Mouse (Mus musculus): ENCODE measurements around the gene Astl. TPM values are rescaled to one million over a fixed set of nuclear protein-coding genes. Genes with fewer than 3 reads are reported as not detected.

Astl gene
- polyA plus RNA-seq, 1 experiment, result 0.20 TPM

DNA sequence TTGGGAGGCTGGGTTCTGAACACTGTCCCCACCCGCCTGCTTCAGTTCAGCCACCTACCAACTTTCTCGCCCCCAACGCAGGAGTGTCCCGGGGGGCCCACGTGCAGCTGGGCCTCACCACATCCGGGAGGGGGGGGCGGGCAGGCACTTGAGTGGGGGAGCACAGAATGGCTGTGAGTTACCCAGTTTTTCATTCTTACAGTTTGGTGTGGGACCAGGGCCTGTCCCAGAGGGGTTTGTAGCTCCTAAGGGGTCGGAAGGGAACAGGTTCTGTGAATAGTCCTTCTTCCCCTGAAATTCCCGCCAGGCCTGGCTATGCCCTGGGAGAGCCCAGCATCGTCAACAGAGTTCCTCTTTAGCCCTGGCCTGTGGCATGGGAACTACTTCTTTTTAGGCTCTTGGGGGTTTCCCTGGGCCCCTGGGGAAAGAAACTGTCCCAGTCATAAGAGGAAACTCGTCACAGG is 3.3 kb upstream of the Astl start:
- 3% methylated on average over 11 of the region's 11 CpGs for WGBS
- Histone ChIP-seq H3K4me3 (ENCODE audit: control insufficient read depth, insufficient read depth, low read length) (peak overlapping the region; percentile 25), H3K27ac (ENCODE audit: control insufficient read depth, insufficient read depth, low read length) (peak overlapping the region; percentile 97), H3K27me3 (ENCODE audit: control insufficient read depth, insufficient read depth, low read length) (no peaks in the 10 kb centered on the region), H3K36me3 (ENCODE audit: control insufficient read depth, insufficient read depth, low read length) (peaks cover 15% of the 10 kb centered on the region; the same call in 1 of the 2 replicates), H3K4me1 (replicated peaks; ENCODE audit: control insufficient read depth, insufficient read depth, low read length) (peaks cover 49% of the 10 kb centered on the region)
- TF ChIP-seq CTCF (IDR thresholded peaks at IDR 0.05; ENCODE audit: borderline replicate concordance, control insufficient read depth, extremely low read depth, insufficient read depth, low read length, poor library complexity), result 0 out of 2 replicates have a peak, but pooled peaks have one; percentile 49
- TF ChIP-seq POLR2A (IDR thresholded peaks at IDR 0.05; ENCODE audit: control insufficient read depth, extremely low read depth, insufficient read depth, low read length, poor library complexity), result 0 out of 2 replicates have a peak, but pooled peaks have one; percentile 19
- DNase-seq, result peak; percentile 90

DNA sequence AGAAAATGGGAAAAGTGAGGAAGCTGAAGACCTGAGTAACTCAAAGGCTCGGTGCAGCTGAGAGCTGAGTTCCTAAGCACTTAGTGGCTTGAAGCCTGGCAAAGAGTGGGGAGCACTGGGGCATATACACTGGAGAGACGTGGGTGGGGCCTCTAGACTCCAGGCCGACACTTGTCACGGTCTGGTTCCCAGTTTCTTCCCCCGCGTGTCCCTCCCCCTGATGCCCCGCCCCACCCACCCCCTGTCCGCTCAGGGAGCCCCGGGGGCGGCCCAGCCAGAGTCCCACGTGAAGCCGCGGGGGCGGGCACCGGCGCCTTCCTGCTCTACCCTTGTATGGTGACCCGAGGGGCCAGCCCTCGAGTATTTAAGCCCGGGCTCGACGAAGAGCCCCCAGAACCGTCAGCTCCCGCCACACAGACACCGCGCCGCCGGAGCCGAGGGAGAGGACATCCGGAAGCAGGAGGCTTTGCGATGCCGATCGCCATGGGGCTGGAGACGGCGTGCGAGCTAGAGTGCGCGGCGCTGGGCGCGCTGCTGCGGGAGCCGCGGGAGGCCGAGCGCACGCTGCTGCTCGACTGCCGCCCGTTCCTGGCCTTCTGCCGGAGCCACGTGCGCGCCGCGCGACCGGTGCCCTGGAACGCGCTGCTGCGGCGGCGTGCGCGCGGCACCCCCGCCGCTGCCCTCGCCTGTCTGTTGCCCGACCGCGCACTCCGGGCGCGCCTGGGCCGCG is 2.5 kb upstream of the Astl start, which contains the start of gene Dusp2:
Dusp2 (plus strand) TSS at position 393 of the 730 bp plus-strand sequence.
- H3K27ac ChIP-seq (ENCODE audit: control insufficient read depth, insufficient read depth, low read length), result peak within 1 kb of the TSS; percentile 97
- peak; percentile 95 for DNase-seq
- peaks cover 15% of the 10 kb centered on the region; the same call in 1 of the 2 replicates for H3K36me3 ChIP-seq (ENCODE audit: control insufficient read depth, insufficient read depth, low read length)
- under 1% methylated on average over 75 of the region's 76 CpGs for WGBS
- TF ChIP-seq CTCF (IDR thresholded peaks at IDR 0.05; ENCODE audit: borderline replicate concordance, control insufficient read depth, extremely low read depth, insufficient read depth, low read length, poor library complexity) (peak; percentile 49; the same call in 1 of the 2 replicates), POLR2A (IDR thresholded peaks at IDR 0.05; ENCODE audit: control insufficient read depth, extremely low read depth, insufficient read depth, low read length, poor library complexity) (peak; percentile 99)
- peaks cover 49% of the 10 kb centered on the region for H3K4me1 ChIP-seq (replicated peaks; ENCODE audit: control insufficient read depth, insufficient read depth, low read length)
- no peaks in the 10 kb centered on the region for H3K27me3 ChIP-seq (ENCODE audit: control insufficient read depth, insufficient read depth, low read length)
- H3K4me3 ChIP-seq (ENCODE audit: control insufficient read depth, insufficient read depth, low read length), result peak within 1 kb of the TSS; percentile 85

DNA sequence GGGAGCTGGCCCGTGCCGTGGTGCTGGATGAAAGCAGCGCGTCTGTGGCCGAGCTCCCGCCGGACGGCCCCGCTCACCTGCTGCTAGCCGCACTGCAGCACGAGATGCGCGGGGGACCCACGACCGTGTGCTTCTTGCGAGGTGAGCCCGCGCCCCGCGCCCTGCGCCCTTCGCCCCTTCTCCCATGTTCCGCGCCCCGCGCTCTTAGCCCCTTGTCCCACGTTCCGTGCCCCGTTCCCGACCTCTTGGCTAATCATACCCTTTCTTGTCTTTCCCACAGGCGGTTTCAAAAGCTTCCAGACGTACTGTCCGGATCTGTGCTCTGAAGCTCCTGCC is 2.0 kb upstream of the Astl start:
- under 1% methylated on average over 33 of the region's 33 CpGs for WGBS
- 0 out of 2 replicates have a peak, but pooled peaks have one; percentile 4 for TF ChIP-seq CTCF (IDR thresholded peaks at IDR 0.05; ENCODE audit: borderline replicate concordance, control insufficient read depth, extremely low read depth, insufficient read depth, low read length, poor library complexity)
- TF ChIP-seq POLR2A (IDR thresholded peaks at IDR 0.05; ENCODE audit: control insufficient read depth, extremely low read depth, insufficient read depth, low read length, poor library complexity), result no peak
- Histone ChIP-seq H3K4me3 (ENCODE audit: control insufficient read depth, insufficient read depth, low read length) (peak overlapping the region; percentile 85), H3K27me3 (ENCODE audit: control insufficient read depth, insufficient read depth, low read length) (no peaks in the 10 kb centered on the region), H3K27ac (ENCODE audit: control insufficient read depth, insufficient read depth, low read length) (peak overlapping the region; percentile 97), H3K36me3 (ENCODE audit: control insufficient read depth, insufficient read depth, low read length) (peaks cover 15% of the 10 kb centered on the region; the same call in 1 of the 2 replicates), H3K4me1 (replicated peaks; ENCODE audit: control insufficient read depth, insufficient read depth, low read length) (peaks cover 49% of the 10 kb centered on the region)
- DNase-seq, result no peak

DNA sequence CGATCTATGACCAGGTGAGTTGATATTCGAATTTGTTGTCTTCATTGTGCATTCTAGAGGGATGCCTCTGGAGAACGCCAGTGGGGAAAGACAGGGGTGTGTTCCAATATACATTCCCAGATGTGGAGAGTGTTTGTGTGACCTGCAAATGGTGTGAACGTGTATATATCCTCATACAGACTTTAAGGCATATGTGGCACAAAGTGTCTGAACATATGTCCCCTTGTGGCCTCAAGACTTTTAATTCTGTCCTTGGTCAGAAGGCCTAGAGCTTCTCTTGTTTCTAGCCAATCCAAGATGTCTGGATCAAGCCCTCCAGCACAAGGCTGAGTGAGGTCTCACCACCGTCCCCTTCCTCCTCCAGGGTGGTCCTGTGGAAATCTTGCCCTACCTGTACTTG is 1.6 kb upstream of the Astl start:
- Histone ChIP-seq H3K27me3 (ENCODE audit: control insufficient read depth, insufficient read depth, low read length) (no peaks in the 10 kb centered on the region), H3K36me3 (ENCODE audit: control insufficient read depth, insufficient read depth, low read length) (peaks cover 15% of the 10 kb centered on the region; the same call in 1 of the 2 replicates), H3K4me3 (ENCODE audit: control insufficient read depth, insufficient read depth, low read length) (peak overlapping the region; percentile 85), H3K4me1 (replicated peaks; ENCODE audit: control insufficient read depth, insufficient read depth, low read length) (peaks cover 47% of the 10 kb centered on the region), H3K27ac (ENCODE audit: control insufficient read depth, insufficient read depth, low read length) (peak overlapping the region; percentile 97)
- TF ChIP-seq CTCF (IDR thresholded peaks at IDR 0.05; ENCODE audit: borderline replicate concordance, control insufficient read depth, extremely low read depth, insufficient read depth, low read length, poor library complexity) (no peak), POLR2A (IDR thresholded peaks at IDR 0.05; ENCODE audit: control insufficient read depth, extremely low read depth, insufficient read depth, low read length, poor library complexity) (no peak)
- 4% methylated on average over 5 of the region's 5 CpGs for WGBS
- no peak for DNase-seq

DNA sequence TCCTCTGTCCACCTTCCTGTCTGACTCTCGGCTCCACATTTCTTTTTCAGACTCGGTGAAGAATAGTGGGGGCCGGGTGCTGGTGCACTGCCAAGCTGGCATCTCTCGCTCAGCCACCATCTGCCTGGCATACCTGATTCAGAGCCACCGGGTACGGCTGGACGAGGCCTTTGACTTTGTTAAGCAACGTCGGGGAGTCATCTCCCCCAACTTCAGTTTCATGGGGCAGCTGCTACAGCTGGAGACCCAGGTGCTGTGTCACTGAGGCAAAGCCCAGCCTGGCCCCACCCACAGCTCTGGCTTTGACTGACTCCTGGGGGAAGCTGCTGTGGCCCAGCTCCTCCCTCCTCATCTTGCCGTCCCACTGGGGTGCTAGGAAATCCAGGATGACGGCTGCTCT is 908 bp upstream of the Astl start:
- WGBS, result 3% methylated on average over 11 of the region's 11 CpGs
- peak overlapping the region; percentile 97 for H3K27ac ChIP-seq (ENCODE audit: control insufficient read depth, insufficient read depth, low read length)
- H3K27me3 ChIP-seq (ENCODE audit: control insufficient read depth, insufficient read depth, low read length), result no peaks in the 10 kb centered on the region
- peak overlapping the region; percentile 85 for H3K4me3 ChIP-seq (ENCODE audit: control insufficient read depth, insufficient read depth, low read length)
- peaks cover 40% of the 10 kb centered on the region for H3K4me1 ChIP-seq (replicated peaks; ENCODE audit: control insufficient read depth, insufficient read depth, low read length)
- peaks cover 15% of the 10 kb centered on the region; the same call in 1 of the 2 replicates for H3K36me3 ChIP-seq (ENCODE audit: control insufficient read depth, insufficient read depth, low read length)
- DNase-seq, result peak; percentile 78
- TF ChIP-seq CTCF (IDR thresholded peaks at IDR 0.05; ENCODE audit: borderline replicate concordance, control insufficient read depth, extremely low read depth, insufficient read depth, low read length, poor library complexity) (no peak), POLR2A (IDR thresholded peaks at IDR 0.05; ENCODE audit: control insufficient read depth, extremely low read depth, insufficient read depth, low read length, poor library complexity) (no peak; the same call in 1 of the 2 replicates)

DNA sequence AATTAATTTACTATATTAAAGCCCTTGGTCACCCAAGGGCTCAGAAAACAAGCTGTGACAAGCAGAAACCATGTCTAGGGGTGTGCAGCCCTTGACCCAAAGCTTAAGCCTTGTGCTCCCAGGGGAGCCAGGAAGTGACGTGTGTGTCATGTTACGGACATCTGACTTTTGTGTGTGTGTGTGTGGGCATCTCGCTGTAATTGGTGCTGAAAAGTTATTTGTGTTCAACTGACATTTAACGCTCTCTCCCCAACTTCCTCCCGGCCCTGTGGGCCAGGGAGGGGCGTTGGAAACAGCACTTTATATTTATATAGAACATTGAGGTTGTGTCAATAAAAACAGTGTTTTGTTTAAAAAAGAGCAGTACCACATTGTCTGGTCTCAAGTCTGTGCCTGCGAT is 427 bp upstream of the Astl start:
- Histone ChIP-seq H3K36me3 (ENCODE audit: control insufficient read depth, insufficient read depth, low read length) (peaks cover 15% of the 10 kb centered on the region; the same call in 1 of the 2 replicates), H3K4me1 (replicated peaks; ENCODE audit: control insufficient read depth, insufficient read depth, low read length) (peaks cover 35% of the 10 kb centered on the region), H3K27ac (ENCODE audit: control insufficient read depth, insufficient read depth, low read length) (peak overlapping the region; percentile 97; the same call in 1 of the 2 replicates), H3K27me3 (ENCODE audit: control insufficient read depth, insufficient read depth, low read length) (no peaks in the 10 kb centered on the region), H3K4me3 (ENCODE audit: control insufficient read depth, insufficient read depth, low read length) (peak overlapping the region; percentile 85)
- TF ChIP-seq CTCF (IDR thresholded peaks at IDR 0.05; ENCODE audit: borderline replicate concordance, control insufficient read depth, extremely low read depth, insufficient read depth, low read length, poor library complexity) (no peak), POLR2A (IDR thresholded peaks at IDR 0.05; ENCODE audit: control insufficient read depth, extremely low read depth, insufficient read depth, low read length, poor library complexity) (no peak)
- DNase-seq, result peak; percentile 47
- WGBS, result 15% methylated on average over 7 of the region's 7 CpGs

All from thymus, adult 2 months (tissue).